Mouse (Mus musculus) lung, embryonic 14.5 days (tissue): ENCODE measurements around the gene Gm27021. TPM values are rescaled to one million over a fixed set of nuclear protein-coding genes. Genes with fewer than 3 reads are reported as not detected.

Experiments
- ATAC-seq: fragments of 200-750 bp; cut with Nextera tagmentation; 2 replicates; pipeline ENCODE4 v1.8.0; 2017; ENCODE audit warnings: mild to moderate bottlenecking, moderate TSS enrichment, moderate library complexity; ENCODE audit not compliant: insufficient read depth
- DNase-seq: peaks from one replicate; pipeline ENCODE4 v3.0.0-alpha.2; 2015
- H3K27ac ChIP-seq: fragments of 300-500 bp; sonication (generic); 2 replicates; pipeline ENCODE4 v1.5.1; 2014; ENCODE audit warnings: low read depth, mild to moderate bottlenecking, moderate library complexity
- H3K27me3 ChIP-seq: fragments of 300-500 bp; sonication (generic); 2 replicates; pipeline ENCODE4 v1.6.1; 2014; ENCODE audit warnings: low read length, control low read depth; ENCODE audit not compliant: insufficient read depth
- H3K36me3 ChIP-seq: fragments of 300-500 bp; sonication (generic); 2 replicates; pipeline ENCODE4 v1.6.1; 2014; ENCODE audit warnings: control low read depth; ENCODE audit not compliant: insufficient read depth
- H3K4me1 ChIP-seq: fragments of 300-500 bp; sonication (generic); 2 replicates; pipeline ENCODE4 v1.6.1; 2014; ENCODE audit warnings: antibody characterized with exemption, control low read depth; ENCODE audit not compliant: insufficient read depth
- H3K4me2 ChIP-seq: fragments of 300-500 bp; sonication (generic); 2 replicates; pipeline ENCODE4 v1.6.1; 2014; ENCODE audit warnings: mild to moderate bottlenecking
- H3K4me3 ChIP-seq: fragments of 300-500 bp; sonication (generic); 2 replicates; pipeline ENCODE4 v1.5.1; 2014; ENCODE audit warnings: low read depth, low read length
- H3K9ac ChIP-seq: fragments of 300-500 bp; sonication (generic); 2 replicates; pipeline ENCODE4 v1.6.1; 2014
- H3K9me3 ChIP-seq: fragments of 300-500 bp; sonication (generic); 2 replicates; pipeline ENCODE4 v1.6.1; 2016; ENCODE audit warnings: low read depth, low read length, control low read depth
- CTCF ChIP-seq: IDR thresholded peaks from 2 replicates; pipeline ENCODE4 v1.5.1; 2016; ENCODE audit warnings: antibody characterized with exemption, low read depth
- WGBS: fragments of 180-500 bp; shearing (Covaris S2); extraction: QIAGEN DNeasy Blood & Tissue Kit; methylation state at CpG from one replicate; pipeline ENCODE4 v1.1.7; 2014; 5-methylcytosine and 5-hydroxymethylcytosine counted together
- polyA plus RNA-seq: library from polyadenylated mRNA; unstranded; fragments of >200 nt; fragmentation: Nextera tagmentation; extraction: Ambion mirVana; gene quantifications from 2 replicates; pipeline ENCODE4 v1.2.1, GENCODE M21; 2014

Gene Gm27021
- polyA plus RNA-seq, 1 experiment from 2014 or later = 2.6 TPM

GRCm38 (mm10) chr8:120618110-120618509 is 49.8 kb downstream of the Gm27021 start:
- peak; percentile 45; the same call in 1 of the 2 replicates for ATAC-seq
- WGBS = 2% methylated on average over 6 of the region's 6 CpGs
- no peak overlapping the region for H3K9ac ChIP-seq

DNA sequence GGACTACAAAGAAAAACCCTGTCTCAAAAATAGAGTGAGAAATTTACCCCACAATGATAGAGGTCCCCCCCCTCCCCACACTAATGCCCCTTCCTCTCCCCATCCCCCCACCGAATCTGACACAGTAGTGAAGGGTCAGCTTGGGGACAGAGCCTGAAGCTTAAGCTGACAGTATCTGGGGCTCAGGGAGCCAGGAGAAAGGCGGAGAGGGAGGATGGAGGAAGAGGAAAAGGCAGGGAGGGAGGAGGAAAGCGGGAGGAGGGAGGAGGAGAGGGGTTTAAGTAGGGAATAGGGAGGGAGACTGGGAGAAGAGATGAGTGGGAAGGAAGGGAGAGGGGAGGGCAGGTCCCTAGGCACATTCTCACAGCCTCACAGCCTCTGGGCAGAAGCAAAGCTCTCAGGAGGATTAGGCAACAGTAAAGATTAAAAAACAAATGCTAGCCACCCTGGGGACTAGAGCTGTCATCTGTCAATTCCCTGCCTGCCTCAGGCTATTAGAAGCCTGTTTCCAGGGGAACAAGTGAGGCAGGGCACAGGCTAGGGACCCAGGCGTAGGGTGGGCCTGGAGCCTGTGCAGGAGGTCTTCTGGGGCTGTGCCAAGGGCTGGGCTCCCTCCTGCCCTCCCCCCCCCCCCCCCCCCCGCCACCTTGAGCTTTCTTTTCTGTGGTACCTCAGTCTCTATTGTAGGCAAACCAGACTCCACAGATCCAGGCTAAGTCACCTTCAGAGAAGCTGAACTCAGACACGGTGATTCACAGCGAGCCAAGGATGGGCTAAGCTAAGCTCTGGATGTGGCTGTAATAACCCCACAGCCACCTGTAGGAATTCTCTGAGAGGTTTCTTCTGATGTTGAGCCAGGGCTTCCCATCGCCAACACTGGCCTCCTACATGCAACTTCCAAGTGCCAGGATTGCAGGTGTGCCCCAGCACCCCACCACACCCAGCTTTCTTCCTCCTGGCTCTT is 50.9 kb downstream of the Gm27021 start:
- H3K9me3 ChIP-seq = no peaks in the 10 kb centered on the region
- no peaks in the 10 kb centered on the region for H3K36me3 ChIP-seq
- no peak overlapping the region for H3K27ac ChIP-seq
- DNase-seq (no peak), ATAC-seq (no peak)
- H3K27me3 ChIP-seq = no peaks in the 10 kb centered on the region
- H3K4me2 ChIP-seq = no peak overlapping the region
- H3K9ac ChIP-seq = no peak overlapping the region
- WGBS = 34% methylated on average over 7 of the region's 8 CpGs
- peaks cover 3% of the 10 kb centered on the region; the same call in 1 of the 2 replicates for H3K4me1 ChIP-seq
- TF ChIP-seq CTCF = no peak
- H3K4me3 ChIP-seq = no peak overlapping the region

More at GRCm38 (mm10) chr8:120618110-120618509, 49.8 kb downstream of the Gm27021 start:
- H3K9me3 ChIP-seq = no peaks in the 10 kb centered on the region
- no peak overlapping the region for H3K4me3 ChIP-seq
- no peaks in the 10 kb centered on the region for H3K27me3 ChIP-seq
- TF ChIP-seq CTCF = peak; percentile 91
- no peak overlapping the region for H3K4me2 ChIP-seq
- peaks cover 3% of the 10 kb centered on the region; the same call in 1 of the 2 replicates for H3K4me1 ChIP-seq
- H3K27ac ChIP-seq = no peak overlapping the region
- peak; percentile 89 for DNase-seq
- H3K36me3 ChIP-seq = no peaks in the 10 kb centered on the region

GRCm38 (mm10) chr8:120614491-120614890 is 53.4 kb downstream of the Gm27021 start:
- ATAC-seq (no peak), DNase-seq (no peak)
- H3K27me3 ChIP-seq = no peaks in the 10 kb centered on the region
- WGBS = 82% methylated on average over 3 of the region's 3 CpGs
- TF ChIP-seq CTCF = no peak
- H3K4me2 ChIP-seq = no peak overlapping the region
- no peaks in the 10 kb centered on the region for H3K36me3 ChIP-seq
- no peak overlapping the region for H3K9ac ChIP-seq
- no peaks in the 10 kb centered on the region for H3K4me1 ChIP-seq
- no peak overlapping the region for H3K27ac ChIP-seq
- no peak overlapping the region for H3K4me3 ChIP-seq
- H3K9me3 ChIP-seq = no peaks in the 10 kb centered on the region

DNA sequence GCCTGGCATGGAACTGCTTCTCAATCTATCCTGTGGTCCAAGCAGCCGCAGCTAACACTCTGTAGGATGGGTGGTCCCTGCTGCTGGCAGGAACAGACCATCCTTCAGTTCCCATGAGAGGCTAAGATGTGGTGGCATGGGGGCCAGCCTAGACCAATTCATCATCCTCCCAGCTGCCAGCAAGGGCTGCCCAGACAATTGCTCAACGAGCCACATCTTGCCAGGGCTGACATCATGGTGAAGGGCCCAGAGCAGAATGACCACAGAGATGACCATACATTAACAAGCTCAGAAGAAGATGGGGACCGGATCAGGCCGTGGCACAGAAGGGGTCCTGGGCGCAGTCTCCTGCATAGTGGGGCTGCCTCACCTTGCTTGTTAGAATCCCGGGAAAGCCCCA is 57.1 kb downstream of the Gm27021 start:
- ATAC-seq = no peak
- H3K27ac ChIP-seq = no peak overlapping the region
- no peak for DNase-seq
- no peak overlapping the region for H3K9ac ChIP-seq
- TF ChIP-seq CTCF = no peak
- no peaks in the 10 kb centered on the region for H3K36me3 ChIP-seq
- no peaks in the 10 kb centered on the region for H3K4me1 ChIP-seq
- H3K4me3 ChIP-seq = no peak overlapping the region
- no peaks in the 10 kb centered on the region for H3K27me3 ChIP-seq
- H3K4me2 ChIP-seq = no peak overlapping the region
- WGBS = 82% methylated on average over 6 of the region's 6 CpGs
- no peaks in the 10 kb centered on the region for H3K9me3 ChIP-seq

- H3K36me3 ChIP-seq = no peaks in the 10 kb centered on the region
- H3K9me3 ChIP-seq = no peaks in the 10 kb centered on the region
- no peak overlapping the region for H3K27ac ChIP-seq
- no peaks in the 10 kb centered on the region for H3K4me1 ChIP-seq
- no peak overlapping the region for H3K4me3 ChIP-seq
- no peaks in the 10 kb centered on the region for H3K27me3 ChIP-seq
- WGBS = 12% methylated on average over 7 of the region's 7 CpGs
- peak; percentile 95 for TF ChIP-seq CTCF
- H3K9ac ChIP-seq = no peak overlapping the region
- DNase-seq (peak; percentile 89), ATAC-seq (0 out of 2 replicates have a peak, but pooled peaks have one; percentile 60)
- H3K4me2 ChIP-seq = no peak overlapping the region
Measured at GRCm38 (mm10) chr8:120607885-120608284, 60.0 kb downstream of the Gm27021 start.

DNA sequence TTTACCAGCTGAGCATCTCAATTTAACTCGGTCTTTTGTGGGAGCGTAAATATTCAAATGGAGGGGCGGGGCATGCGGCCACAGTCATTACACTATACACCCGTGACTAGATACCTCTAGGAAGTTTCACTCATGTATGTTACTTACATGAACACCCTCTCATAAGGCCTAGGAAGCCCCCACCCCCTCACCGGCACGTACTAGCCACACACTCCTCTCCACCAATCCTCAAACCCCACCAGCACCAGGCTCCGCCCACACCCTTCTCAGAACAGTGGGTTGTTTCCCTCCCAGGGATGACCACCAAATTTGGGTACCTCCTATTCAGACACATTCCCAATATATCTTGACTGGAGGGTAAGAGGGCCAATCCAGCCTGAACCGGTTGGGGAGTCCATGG is 60.4 kb downstream of the Gm27021 start:
- no peak overlapping the region for H3K27ac ChIP-seq
- peak; percentile 15; the same call in 1 of the 2 replicates for ATAC-seq
- H3K4me3 ChIP-seq = no peak overlapping the region
- DNase-seq = no peak
- TF ChIP-seq CTCF = no peak
- no peak overlapping the region for H3K4me2 ChIP-seq
- H3K9ac ChIP-seq = no peak overlapping the region
- no peaks in the 10 kb centered on the region for H3K27me3 ChIP-seq
- no peaks in the 10 kb centered on the region for H3K36me3 ChIP-seq
- WGBS = 78% methylated on average over 9 of the region's 9 CpGs
- H3K4me1 ChIP-seq = no peaks in the 10 kb centered on the region
- no peaks in the 10 kb centered on the region for H3K9me3 ChIP-seq

- 36% methylated on average over 6 of the region's 6 CpGs for WGBS
- H3K4me1 ChIP-seq = peaks cover 5% of the 10 kb centered on the region
- peak; percentile 34 for DNase-seq
- H3K4me2 ChIP-seq = no peak overlapping the region
- no peak overlapping the region for H3K9ac ChIP-seq
- no peaks in the 10 kb centered on the region for H3K9me3 ChIP-seq
- no peak for TF ChIP-seq CTCF
- peak; percentile 19; the same call in 1 of the 2 replicates for ATAC-seq
- H3K4me3 ChIP-seq = no peak overlapping the region
- H3K27me3 ChIP-seq = no peaks in the 10 kb centered on the region
- H3K36me3 ChIP-seq = no peaks in the 10 kb centered on the region
- no peak overlapping the region for H3K27ac ChIP-seq
Measured at GRCm38 (mm10) chr8:120602672-120603071, 65.2 kb downstream of the Gm27021 start.
